Mouse (Mus musculus): ENCODE data around the gene E030018B13Rik. TPM values are rescaled to one million over a fixed set of nuclear protein-coding genes. Genes with fewer than 3 reads are reported as not detected.

The E030018B13Rik gene
- polyA plus RNA-seq, 1 experiment from 2014 or later: not detected

Other genes with a start within 250 kb of the E030018B13Rik start
- gene Klf13, start 22.1 kb downstream of the E030018B13Rik start, polyA plus RNA-seq (2015; fragmentation: Nextera tagmentation; extraction: Ambion mirVana): 13.6 and 14.1 TPM in 2 replicates
- not detected in 2 replicates for gene Trpm1, start 237.0 kb downstream of the E030018B13Rik start, polyA plus RNA-seq (2015; fragmentation: Nextera tagmentation; extraction: Ambion mirVana)